Mouse (Mus musculus) A20 (cell line): ENCODE measurements at regions not wholly inside any gene's neighbourhood (a gene's known extent, or its start where the extent isn't known, plus 50 kb on each side); places are given as distances from the start of the nearest gene placed in this dataset.

Experiments used
- DNase-seq: peaks from one replicate; pipeline ENCODE4 v3.0.0-alpha.2; 2011; ENCODE audit warnings: low read depth, low spot score

DNA sequence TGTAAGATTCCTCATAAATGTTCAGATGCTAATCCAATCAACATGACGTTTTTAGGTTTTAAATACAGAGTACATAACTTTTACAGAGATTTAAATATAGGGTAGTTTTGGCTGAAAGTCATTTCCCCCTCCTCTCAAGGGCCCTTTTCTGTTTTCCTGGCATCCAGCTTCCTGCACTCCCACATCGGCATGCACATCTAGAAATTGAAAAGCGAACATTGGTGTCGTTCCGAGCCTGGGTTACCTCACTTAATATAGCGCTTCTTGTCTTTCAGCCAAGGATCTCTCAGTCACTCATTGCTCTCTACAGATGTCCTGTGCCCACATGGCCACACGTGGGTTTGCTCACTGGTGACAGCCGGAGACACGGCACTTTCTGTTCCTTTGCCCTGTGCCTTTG is 572.7 kb downstream of the Vrk1 start:
- DNase-seq: no peak

DNA sequence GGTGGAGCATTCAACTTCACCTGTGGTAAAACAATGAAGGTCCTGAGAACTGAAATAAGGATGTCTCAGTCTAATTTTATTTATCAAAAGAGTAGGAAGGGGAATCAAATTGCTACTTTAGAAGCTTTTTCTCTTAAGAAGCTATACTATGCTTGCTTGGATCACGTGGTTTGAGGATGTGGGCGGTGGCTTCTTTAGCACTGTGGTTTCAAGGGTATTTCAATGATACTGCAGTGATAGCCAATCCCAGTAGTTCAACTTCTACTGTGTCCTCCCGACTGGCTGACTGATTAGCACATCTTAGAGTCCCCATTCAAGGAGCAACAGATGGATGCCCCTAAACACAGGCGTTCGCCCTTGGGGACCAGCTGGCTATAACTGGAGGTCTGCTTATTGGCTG is 575.6 kb downstream of the Vrk1 start:
- DNase-seq: no peak

DNA sequence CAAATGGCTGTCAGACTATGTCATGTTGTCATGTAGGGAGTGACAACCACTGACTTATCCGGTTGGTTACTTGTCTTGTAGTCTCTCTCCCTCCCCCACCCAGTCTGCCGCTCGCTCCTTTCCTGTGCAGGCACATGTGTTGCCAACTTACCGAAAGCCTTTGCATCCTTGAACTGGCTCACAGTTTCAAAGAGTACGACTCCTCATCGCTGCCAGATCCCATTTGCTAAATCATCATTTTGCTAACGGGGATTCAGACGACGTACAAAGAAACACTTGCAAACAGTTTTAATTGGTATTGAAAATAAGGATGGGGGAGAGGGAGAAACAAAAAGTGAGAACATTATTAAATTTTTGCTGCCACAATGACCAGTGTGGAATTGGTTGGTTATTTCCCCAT is 582.7 kb downstream of the Vrk1 start:
- no peak for DNase-seq

DNA sequence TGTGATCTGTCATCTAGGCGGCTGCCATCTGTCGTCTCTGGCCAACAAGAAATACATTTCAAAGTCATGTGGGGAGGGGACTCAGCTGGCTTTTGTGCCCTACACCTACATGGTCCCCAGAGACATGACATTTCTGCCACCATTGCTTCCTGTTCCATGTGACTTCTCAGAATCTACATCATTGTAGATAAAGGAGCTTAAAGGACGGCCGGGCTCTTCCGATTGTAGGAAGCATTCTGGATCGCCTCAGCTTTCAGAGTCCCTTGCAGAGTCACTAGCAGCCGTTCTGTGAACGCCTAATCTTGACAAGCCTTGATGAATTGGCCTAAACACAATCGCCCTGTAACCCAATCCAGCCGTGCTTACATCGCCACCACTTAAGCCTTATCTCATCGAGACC is 587.6 kb downstream of the Vrk1 start:
- DNase-seq: no peak

DNA sequence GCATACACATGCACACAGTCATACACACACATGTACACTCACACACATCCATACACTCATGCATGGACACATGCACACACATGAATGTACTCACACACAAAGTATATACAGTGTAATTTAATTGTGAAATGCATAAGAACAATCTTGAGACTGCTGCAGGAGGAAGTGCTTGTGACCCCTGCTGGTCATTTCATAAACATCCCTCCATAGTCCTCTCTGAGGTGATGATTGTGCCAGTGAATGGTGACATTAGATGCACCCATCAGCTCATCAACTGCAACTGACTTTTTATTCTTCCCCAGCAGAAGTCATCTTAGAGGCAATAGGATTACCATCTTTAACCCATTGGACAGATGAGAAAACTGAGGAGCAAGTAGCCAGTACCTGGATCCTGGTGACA is 597.2 kb downstream of the Vrk1 start:
- no peak for DNase-seq

GRCm38 (mm10) chr12:106607655-106608337 is 597.8 kb downstream of the Vrk1 start:
- no peak for DNase-seq

DNA sequence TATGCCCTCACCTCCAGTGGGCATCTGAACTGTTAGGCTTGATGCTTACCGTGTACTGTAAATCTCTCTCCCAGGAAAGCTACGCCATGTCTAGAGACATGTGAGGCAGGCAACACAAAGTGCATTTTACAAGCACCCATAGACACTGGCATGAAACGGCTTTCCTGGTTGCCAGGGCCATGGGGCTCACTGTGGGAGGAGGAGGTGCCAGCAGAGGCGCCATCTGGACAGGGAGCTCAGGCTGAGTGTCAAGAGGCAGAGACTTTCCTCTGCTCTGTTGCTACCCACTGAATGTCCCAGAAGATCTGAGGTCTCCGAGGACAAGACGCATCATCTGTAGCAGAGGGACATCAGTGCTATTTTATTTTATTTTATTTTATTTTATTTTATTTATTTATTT is 608.7 kb downstream of the Vrk1 start:
- DNase-seq: no peak

GRCm38 (mm10) chr12:106626786-106627185 is 616.8 kb downstream of the Vrk1 start:
- DNase-seq: no peak

DNA sequence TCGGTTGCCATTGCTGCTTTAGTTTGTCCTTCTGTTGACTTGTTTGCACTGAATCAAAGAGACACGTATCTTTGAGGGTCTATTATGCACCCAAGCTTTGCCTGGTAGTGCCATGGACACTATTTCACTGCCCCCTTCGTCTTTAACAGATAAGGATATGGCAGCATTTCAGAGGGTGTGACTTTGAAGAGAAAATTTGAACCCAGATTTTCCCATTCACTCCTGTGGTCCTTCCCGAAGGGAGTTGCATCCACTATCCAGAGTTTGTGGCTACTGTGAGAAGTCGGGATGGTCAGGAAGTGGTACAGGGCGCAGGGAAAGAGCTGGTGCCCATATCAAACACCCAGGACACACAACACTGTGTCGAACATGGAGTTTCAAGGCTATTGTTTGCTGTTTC is 622.5 kb downstream of the Vrk1 start:
- no peak for DNase-seq

- DNase-seq: no peak
Measured at GRCm38 (mm10) chr12:106633096-106633495, 623.1 kb downstream of the Vrk1 start.

GRCm38 (mm10) chr12:106658317-106658716 is 648.3 kb downstream of the Vrk1 start:
- DNase-seq: no peak

GRCm38 (mm10) chr12:106673232-106673766 is 663.3 kb downstream of the Vrk1 start:
- DNase-seq: no peak

DNA sequence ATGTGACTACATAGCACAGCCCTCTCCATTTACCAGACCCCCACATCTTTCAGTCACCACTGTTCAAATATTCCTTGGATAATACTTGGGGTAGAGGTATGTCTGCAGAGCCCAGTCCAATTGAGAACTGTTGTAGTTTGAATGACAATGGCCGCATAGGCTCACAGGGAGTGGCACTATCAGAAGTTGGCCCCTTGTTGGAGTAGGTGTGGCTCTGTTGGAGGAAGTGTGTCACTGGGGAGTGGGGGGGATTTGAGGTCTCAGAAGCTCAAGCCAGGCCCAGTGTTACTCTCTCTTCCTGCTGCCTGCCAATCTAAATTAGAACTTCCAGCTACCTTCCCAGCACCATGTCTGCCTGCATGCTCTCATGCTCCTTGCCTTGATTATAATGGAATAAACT is 664.7 kb downstream of the Vrk1 start:
- DNase-seq: no peak

DNA sequence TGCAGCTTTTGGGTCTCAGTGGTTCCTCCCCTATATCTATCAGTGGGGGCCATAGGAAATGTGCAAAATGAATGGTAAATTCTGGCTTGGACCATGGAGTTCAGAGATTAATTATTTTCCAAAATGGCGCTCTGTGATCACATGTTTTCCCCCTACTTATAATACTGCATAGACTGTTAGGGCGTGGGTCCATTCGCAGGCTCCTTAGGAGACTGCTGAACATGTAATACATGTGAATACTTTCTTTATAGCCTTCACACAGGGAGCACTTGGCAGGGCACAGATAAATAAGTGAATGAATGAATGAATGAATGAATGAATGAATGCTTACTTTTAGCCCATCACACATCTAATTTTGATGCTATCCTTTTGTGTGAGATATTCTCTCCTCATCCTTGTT is 666.1 kb downstream of the Vrk1 start:
- DNase-seq: no peak

DNA sequence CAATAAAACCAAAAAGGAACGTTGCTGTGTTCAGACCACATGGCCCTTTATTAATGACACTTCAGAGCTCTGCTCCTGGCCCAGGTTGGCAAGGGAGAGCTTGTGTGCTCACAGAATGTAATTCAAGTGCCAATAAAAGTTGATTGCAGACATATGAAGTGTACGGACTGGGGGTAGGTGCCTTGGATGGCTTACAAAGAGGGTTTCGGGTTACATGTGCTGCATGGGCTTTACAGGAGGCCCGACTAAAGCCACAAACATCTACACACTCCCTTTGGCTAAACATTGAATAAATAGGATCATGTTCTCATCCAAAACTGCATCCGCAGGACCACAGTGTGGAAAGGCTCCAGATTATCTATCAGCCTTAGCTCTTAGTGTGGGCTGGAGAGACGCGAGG is 666.5 kb downstream of the Vrk1 start:
- no peak for DNase-seq

DNA sequence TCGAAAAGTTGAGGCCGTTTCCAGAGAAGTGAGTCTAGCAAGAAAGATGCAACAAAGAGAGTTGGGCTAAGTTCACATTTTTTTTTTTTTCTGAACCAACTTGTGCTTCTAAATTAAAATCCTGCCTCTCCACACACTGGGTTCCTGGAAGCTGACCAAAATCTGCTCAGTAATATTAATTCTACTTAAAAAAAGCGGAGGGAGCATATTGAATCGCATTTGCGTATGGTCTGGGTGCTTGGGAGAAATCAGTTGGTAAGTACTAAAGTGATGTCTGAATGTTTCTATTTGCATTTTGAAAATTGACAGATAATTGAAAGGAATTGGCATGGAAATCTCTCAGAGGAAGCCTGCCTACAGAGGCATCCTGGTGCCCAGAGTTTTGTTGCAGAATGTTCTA is 676.0 kb downstream of the Vrk1 start:
- no peak for DNase-seq

- no peak for DNase-seq
Measured at GRCm38 (mm10) chr12:106687751-106688150, 677.7 kb downstream of the Vrk1 start.

GRCm38 (mm10) chr12:106688156-106688740 is 678.2 kb downstream of the Vrk1 start:
- no peak for DNase-seq

GRCm38 (mm10) chr12:106702958-106703357 is 692.9 kb downstream of the Vrk1 start:
- DNase-seq: no peak

DNA sequence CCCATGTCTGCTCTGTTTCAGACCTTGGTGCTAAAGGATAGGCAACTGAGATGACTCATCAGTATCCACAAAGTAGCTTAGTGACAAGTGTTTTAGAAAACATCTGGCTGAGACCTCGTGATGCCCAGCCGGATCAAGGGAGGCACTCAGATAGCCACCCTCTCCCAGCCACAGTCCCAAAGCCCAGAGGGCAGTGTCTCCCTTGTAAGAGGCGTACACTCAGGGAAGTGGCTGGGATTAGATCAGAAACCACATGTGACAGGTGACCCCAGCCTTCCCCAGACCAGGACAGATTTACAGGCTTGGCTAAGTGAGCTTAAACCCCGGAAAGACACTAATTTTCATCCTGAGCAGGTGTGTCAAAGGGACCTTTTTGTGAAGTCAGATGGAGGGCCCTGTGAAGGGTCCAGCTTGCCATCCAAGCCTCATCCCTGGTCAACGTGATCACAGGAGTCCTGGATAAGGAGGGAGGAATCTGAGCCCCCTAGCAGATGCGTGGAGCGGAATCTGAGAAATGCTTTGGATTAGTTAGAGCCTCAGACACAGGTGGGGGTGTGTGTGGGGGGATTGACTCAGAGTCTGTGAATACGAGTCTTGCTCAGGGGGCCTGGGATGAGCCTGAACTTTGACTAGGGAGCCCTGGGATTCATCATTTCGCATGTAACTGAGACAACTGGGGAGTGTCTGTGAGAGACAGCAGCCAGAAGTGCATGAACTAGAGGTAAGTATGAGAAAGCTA is 711.4 kb downstream of the Vrk1 start:
- no peak for DNase-seq

- no peak for DNase-seq
Measured at GRCm38 (mm10) chr12:106722010-106722362, 712.0 kb downstream of the Vrk1 start.

DNA sequence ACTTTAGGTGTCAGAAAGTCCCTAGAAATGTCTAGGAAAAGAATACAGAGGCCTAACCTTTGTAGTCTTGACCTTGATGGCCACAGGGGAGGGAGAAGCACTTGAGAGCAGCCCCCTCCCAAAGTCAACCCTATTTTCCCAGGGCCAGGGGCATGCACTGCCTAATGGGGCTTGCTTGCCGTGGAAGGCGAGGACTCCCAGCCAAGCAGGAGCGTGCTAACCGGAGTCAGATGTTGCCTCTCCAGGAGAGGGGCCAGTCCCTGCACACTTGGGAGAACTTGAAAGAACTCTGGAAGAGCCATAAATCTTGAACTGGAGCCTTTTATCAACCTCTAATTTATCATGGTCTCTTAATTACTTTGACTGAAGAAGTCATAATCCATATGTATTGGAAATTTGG is 712.7 kb downstream of the Vrk1 start:
- DNase-seq: no peak

DNA sequence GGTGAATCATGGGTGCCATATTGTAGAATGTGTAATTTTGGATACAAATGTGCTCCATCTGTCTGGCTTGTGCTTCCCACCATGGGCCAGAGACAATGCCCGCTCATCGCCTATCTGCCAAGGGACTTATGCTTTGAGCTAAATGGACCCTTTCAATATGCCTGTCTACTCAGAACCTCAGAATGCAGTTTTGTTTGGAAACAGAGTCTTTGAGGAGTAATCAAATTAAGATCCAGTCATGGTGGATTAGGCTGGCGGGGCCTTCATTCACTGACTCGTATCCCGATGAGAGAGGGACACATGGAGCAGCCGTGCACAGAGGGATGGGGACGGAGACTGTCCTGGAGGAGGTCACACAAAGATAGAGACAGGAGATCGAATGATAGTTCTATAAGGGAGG is 716.9 kb downstream of the Vrk1 start:
- no peak for DNase-seq
